Mouse (Mus musculus) heart, embryonic 11.5 days (tissue): ENCODE data around the gene Ensa. TPM values are rescaled to one million over a fixed set of nuclear protein-coding genes. Genes with fewer than 3 reads are reported as not detected.

Experiments
- ATAC-seq: fragments of 200-750 bp; cut with Nextera tagmentation; replicated peaks from 2 replicates; pipeline ENCODE4 v1.8.0; 2017; ENCODE audit warnings: moderate library complexity; ENCODE audit not compliant: insufficient number of reproducible peaks, low FRiP score, low TSS enrichment
- H3K27ac ChIP-seq: fragments of 300-500 bp; sonication (generic); 2 replicates; pipeline ENCODE4 v1.5.1; 2014; ENCODE audit warnings: mild to moderate bottlenecking, low read depth, low read length
- H3K27me3 ChIP-seq: fragments of 300-500 bp; sonication (generic); 2 replicates; pipeline ENCODE4 v1.6.1; 2014; ENCODE audit warnings: mild to moderate bottlenecking, low read length, mixed read lengths; ENCODE audit not compliant: control insufficient read depth, insufficient read depth
- H3K36me3 ChIP-seq: fragments of 300-500 bp; sonication (generic); 2 replicates; pipeline ENCODE4 v1.6.1; 2014; ENCODE audit warnings: mild to moderate bottlenecking, low read length, moderate library complexity, mixed read lengths; ENCODE audit not compliant: control insufficient read depth, insufficient read depth
- H3K4me1 ChIP-seq: fragments of 300-500 bp; sonication (generic); 2 replicates; pipeline ENCODE4 v1.6.1; 2014; ENCODE audit warnings: low read length; ENCODE audit not compliant: control insufficient read depth, insufficient read depth
- H3K4me2 ChIP-seq: fragments of 300-500 bp; sonication (generic); 2 replicates; pipeline ENCODE4 v1.6.1; 2014; ENCODE audit warnings: mild to moderate bottlenecking, moderate library complexity
- H3K4me3 ChIP-seq: fragments of 300-500 bp; sonication (generic); 2 replicates; pipeline ENCODE4 v1.5.1; 2014; ENCODE audit warnings: low read depth, low read length
- H3K9ac ChIP-seq: fragments of 300-500 bp; sonication (generic); 2 replicates; pipeline ENCODE4 v1.6.1; 2014; ENCODE audit warnings: mild to moderate bottlenecking, low read depth, low read length, moderate library complexity
- H3K9me3 ChIP-seq: fragments of 300-500 bp; sonication (generic); replicated peaks from 2 replicates; pipeline ENCODE4 v1.6.1; 2016; ENCODE audit warnings: low read length; ENCODE audit not compliant: control insufficient read depth
- WGBS: fragments of 180-500 bp; shearing (Covaris S2); extraction: QIAGEN DNeasy Blood & Tissue Kit; methylation state at CpG from one replicate; pipeline ENCODE4 v1.1.7; 2014; ENCODE audit not compliant: insufficient replicate concordance; 5-methylcytosine and 5-hydroxymethylcytosine counted together
- polyA plus RNA-seq: library from polyadenylated mRNA; unstranded; fragments of >200 nt; fragmentation: Nextera tagmentation; extraction: Ambion mirVana; gene quantifications from 2 replicates; pipeline ENCODE4 v1.2.1, GENCODE M21; 2014

Ensa gene
- polyA plus RNA-seq = 52.7 and 55.4 TPM in 2 replicates

- Histone ChIP-seq H3K27ac (peak within 1 kb of the TSS; percentile 76), H3K4me3 (peak within 1 kb of the TSS; percentile 79), H3K9ac (peak within 1 kb of the TSS; percentile 79), H3K36me3 (peaks cover 30% of the 10 kb centered on the region), H3K9me3 (no peaks in the 10 kb centered on the region), H3K4me1 (peaks cover 7% of the 10 kb centered on the region), H3K27me3 (no peaks in the 10 kb centered on the region), H3K4me2 (peak within 1 kb of the TSS; percentile 80)
- whole genome bisulfite sequencing = under 1% methylated on average over 44 of the region's 44 CpGs
- peak; percentile 99 for ATAC-seq
Measured at GRCm38 (mm10) chr3:95624628-95625503, at the start of gene Ensa. TSS of gene Ensa (plus strand) at chr3:95624993.

GRCm38 (mm10) chr3:95587754-95588603 is 36.8 kb upstream of the Ensa start:
- peaks cover 9% of the 10 kb centered on the region for H3K36me3 ChIP-seq
- peak overlapping the region; percentile 62; the same call in 1 of the 2 replicates for H3K9ac ChIP-seq
- H3K4me2 ChIP-seq = peak overlapping the region; percentile 76
- peak overlapping the region; percentile 78 for H3K27ac ChIP-seq
- no peaks in the 10 kb centered on the region for H3K27me3 ChIP-seq
- no peaks in the 10 kb centered on the region for H3K4me1 ChIP-seq
- ATAC-seq = no peak
- WGBS = 56% methylated on average over 8 of the region's 8 CpGs
- H3K4me3 ChIP-seq = peak overlapping the region; percentile 84
- no peaks in the 10 kb centered on the region for H3K9me3 ChIP-seq

GRCm38 (mm10) chr3:95588604-95589086 is 36.1 kb upstream of the Ensa start, which contains the start of gene Golph3l:
TSS of gene Golph3l (plus strand) at chr3:95588934.
- WGBS = under 1% methylated on average over 12 of the region's 12 CpGs
- Histone ChIP-seq H3K9me3 (no peaks in the 10 kb centered on the region), H3K4me1 (no peaks in the 10 kb centered on the region), H3K9ac (peak within 1 kb of the TSS; percentile 79), H3K27me3 (no peaks in the 10 kb centered on the region), H3K4me3 (peak within 1 kb of the TSS; percentile 84), H3K36me3 (peaks cover 10% of the 10 kb centered on the region), H3K4me2 (peak within 1 kb of the TSS; percentile 76), H3K27ac (peak within 1 kb of the TSS; percentile 78)
- peak; percentile 100 for ATAC-seq

GRCm38 (mm10) chr3:95598734-95599133 is 26.1 kb upstream of the Ensa start:
- Histone ChIP-seq H3K4me3 (no peak overlapping the region), H3K36me3 (peaks cover 12% of the 10 kb centered on the region; the same call in 1 of the 2 replicates)
- no peak for ATAC-seq

DNA sequence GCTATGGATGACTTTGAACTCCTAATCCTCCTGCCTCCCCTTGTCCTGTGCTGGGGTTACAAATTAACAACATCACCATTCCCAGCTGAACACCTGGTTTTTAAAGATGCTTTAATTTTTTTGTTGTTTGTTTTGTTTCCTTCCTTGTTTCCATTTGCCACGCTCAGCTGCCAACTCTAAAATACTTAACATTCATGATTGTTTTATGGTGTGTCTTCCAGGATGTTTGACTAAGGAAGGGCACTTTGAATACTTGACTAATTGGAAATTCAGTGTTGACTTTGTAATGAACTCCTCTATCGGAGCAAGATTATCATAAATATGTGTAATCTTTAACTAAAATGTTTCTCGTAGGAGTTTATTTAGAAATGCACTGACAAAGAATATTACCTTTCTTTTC is 23.5 kb upstream of the Ensa start:
- H3K9ac ChIP-seq = no peak overlapping the region
- no peaks in the 10 kb centered on the region for H3K27me3 ChIP-seq
- 90% methylated on average over 3 of the region's 3 CpGs for WGBS
- H3K4me3 ChIP-seq = no peak overlapping the region
- no peaks in the 10 kb centered on the region for H3K4me1 ChIP-seq
- H3K36me3 ChIP-seq = peaks cover 2% of the 10 kb centered on the region; the same call in 1 of the 2 replicates
- H3K4me2 ChIP-seq = no peak overlapping the region
- H3K27ac ChIP-seq = no peak overlapping the region
- no peaks in the 10 kb centered on the region for H3K9me3 ChIP-seq
- no peak for ATAC-seq

More at GRCm38 (mm10) chr3:95598734-95599133, 26.1 kb upstream of the Ensa start:
- H3K4me1 ChIP-seq = no peaks in the 10 kb centered on the region
- no peak overlapping the region for H3K27ac ChIP-seq
- no peaks in the 10 kb centered on the region for H3K9me3 ChIP-seq
- no peak overlapping the region for H3K9ac ChIP-seq
- no peak overlapping the region for H3K4me2 ChIP-seq
- no peaks in the 10 kb centered on the region for H3K27me3 ChIP-seq

DNA sequence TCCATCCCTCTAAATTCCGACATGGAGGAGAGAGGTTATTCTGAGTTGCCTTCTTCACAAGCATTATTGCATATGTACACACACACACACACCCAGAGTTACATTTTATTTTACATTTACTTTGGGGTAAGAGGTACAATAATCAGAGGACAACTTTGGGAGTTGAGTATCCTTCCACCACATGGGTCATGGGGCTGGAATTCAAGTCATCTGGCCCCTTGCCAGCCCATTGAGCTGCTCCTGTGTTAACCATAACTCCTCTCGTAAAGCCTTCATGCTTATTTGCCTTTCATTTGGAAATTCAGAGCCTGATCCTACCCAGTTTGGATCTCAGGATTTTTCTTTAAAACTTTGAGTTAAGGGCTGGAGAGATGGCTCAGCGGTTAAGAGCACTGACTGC is 18.7 kb upstream of the Ensa start:
- Histone ChIP-seq H3K4me2 (no peak overlapping the region), H3K9ac (no peak overlapping the region), H3K9me3 (no peaks in the 10 kb centered on the region), H3K27ac (no peak overlapping the region), H3K27me3 (no peaks in the 10 kb centered on the region), H3K36me3 (peaks cover 3% of the 10 kb centered on the region; the same call in 1 of the 2 replicates), H3K4me1 (no peaks in the 10 kb centered on the region), H3K4me3 (no peak overlapping the region)
- WGBS = 81% methylated on average over 3 of the region's 3 CpGs
- no peak for ATAC-seq

GRCm38 (mm10) chr3:95609195-95609594 is 15.6 kb upstream of the Ensa start:
- no peak for ATAC-seq
- H3K27me3 ChIP-seq = no peaks in the 10 kb centered on the region
- no peak overlapping the region for H3K4me2 ChIP-seq
- H3K36me3 ChIP-seq = peaks cover 3% of the 10 kb centered on the region; the same call in 1 of the 2 replicates
- H3K4me1 ChIP-seq = no peaks in the 10 kb centered on the region
- 73% methylated on average over 3 of the region's 3 CpGs for WGBS
- H3K9me3 ChIP-seq = no peaks in the 10 kb centered on the region
- H3K9ac ChIP-seq = no peak overlapping the region
- H3K4me3 ChIP-seq = no peak overlapping the region
- H3K27ac ChIP-seq = no peak overlapping the region

GRCm38 (mm10) chr3:95613996-95614395 is 10.8 kb upstream of the Ensa start:
- peaks cover 8% of the 10 kb centered on the region for H3K36me3 ChIP-seq
- no peaks in the 10 kb centered on the region for H3K27me3 ChIP-seq
- no peak overlapping the region for H3K27ac ChIP-seq
- no peak overlapping the region for H3K9ac ChIP-seq
- WGBS = 100% methylated on average over 1 of the region's 1 CpGs
- no peaks in the 10 kb centered on the region for H3K9me3 ChIP-seq
- no peak overlapping the region for H3K4me2 ChIP-seq
- H3K4me3 ChIP-seq = no peak overlapping the region
- no peak for ATAC-seq
- no peaks in the 10 kb centered on the region for H3K4me1 ChIP-seq
